Mouse (Mus musculus): ENCODE data around the gene Plaur.
"Not testable (repeated sequence)": the region's sequence is repeated elsewhere in the genome, so short reads cannot be mapped to it uniquely, and the experiment has no call there.

The Plaur gene

DNA sequence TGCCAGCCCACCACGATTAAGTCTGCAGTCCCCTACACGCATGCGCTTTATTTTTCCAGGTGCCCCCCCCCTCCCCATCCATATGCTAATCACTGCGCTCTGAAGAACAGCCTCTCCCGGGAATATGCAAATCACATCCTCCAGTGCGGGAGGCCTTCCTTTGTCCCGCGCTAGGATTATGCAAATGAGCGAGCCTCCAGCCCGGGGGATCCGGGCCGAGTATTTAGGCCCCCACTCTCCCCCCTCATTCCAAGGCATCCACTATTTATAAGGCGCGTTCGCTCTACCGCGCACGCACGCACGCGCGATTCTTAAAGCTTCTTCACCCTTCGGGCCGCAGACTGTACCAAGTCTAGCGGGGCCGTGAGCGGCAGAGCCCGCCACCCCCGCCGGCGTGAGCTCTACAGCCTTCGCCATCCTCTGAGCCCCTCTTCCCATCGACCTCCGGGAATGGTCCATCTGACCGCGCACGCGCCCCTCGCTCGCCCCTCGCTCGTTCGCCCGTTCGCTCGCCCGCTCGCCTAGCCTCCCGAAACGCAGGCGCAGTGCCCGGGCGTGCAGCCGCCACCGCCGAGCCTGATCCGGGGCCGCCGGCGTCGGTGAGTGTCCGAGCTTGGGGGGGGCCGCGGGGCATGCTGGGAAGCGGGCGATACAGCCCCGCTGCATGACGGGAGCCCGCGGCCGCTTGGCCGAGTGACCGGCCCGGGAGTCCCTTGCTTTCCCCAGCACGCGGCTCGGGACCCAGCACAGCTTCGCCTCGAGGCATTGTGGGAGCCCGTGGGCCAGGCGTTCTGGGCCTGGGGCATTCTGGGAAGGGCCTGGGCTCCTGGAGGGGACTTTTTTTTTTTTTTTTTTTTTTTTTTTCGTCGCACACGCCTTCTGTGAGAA is 44.8 kb downstream of the Plaur start, which contains the start of gene Zfp428:
Gene Zfp428, plus strand, starts transcription at position 169 of the 888 bp plus-strand sequence.
- DNase-seq (ENCODE audit: low read depth, low spot score): peak; percentile 92

DNA sequence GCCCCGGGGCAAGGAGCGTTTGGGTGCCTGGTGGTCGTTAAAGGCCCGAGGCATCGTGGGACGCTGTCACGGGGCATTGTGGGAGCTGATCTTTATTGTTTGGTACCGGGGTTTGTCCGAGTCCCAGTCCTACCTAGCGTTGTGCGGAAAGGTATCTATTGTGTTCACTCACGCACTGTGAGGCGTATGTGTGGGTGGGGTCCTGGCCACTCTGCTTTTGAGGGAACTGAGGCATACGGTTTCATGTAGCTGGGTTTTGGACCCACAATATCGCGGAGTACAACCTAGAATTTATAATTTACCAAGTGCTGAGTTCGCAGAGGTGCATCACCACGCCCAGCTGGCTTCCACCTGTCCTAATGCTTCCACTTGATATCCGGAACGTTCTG is 45.4 kb downstream of the Plaur start:
- no peak for DNase-seq (ENCODE audit: low read depth, low spot score)

DNA sequence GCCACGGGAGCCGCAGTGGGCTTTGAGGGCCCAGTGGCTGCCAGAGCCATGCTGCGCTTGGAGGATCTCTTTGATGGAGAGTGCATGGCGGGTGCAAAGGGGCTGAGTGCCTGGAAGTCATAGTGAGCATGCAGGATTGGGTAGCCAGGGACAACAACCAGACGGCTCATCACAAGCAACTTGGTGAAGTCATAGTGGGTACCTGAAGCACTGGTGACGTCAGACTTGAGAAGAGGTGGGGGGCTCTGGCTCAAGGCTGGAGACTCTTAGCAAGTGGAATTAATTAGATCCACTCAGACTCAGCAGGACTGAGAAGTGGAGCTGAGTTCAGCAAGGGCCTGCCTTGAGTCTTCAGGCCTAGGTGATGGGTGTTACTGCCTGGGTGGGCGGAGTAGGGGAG is 50.1 kb downstream of the Plaur start, which contains the start of gene AC161166.1:
Gene AC161166.1, minus strand, starts transcription at position 101 of the 400 bp plus-strand sequence.
- no peak for DNase-seq (ENCODE audit: low read depth, low spot score)

DNA sequence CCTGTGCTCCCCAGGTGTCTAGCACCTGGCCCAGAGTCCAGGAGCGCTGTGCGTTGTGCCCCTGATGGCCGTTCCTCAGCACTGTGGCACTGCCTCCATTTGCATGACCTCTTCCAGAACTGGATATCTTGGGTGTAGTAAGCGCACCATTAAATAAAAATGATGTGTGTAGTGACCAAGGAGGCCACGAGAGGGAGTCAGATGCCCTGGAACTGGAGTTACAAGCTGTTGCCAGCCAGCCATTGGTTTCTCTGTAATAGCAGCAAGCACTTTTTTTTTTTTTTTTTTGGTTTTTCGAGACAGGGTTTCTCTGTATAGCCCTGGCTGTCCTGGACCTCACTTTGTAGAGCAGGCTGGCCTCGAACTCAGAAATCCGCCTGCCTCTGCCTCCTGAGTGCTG is 54.0 kb downstream of the Plaur start:
- not testable (repeated sequence) for DNase-seq (ENCODE audit: low read depth, low spot score)

DNA sequence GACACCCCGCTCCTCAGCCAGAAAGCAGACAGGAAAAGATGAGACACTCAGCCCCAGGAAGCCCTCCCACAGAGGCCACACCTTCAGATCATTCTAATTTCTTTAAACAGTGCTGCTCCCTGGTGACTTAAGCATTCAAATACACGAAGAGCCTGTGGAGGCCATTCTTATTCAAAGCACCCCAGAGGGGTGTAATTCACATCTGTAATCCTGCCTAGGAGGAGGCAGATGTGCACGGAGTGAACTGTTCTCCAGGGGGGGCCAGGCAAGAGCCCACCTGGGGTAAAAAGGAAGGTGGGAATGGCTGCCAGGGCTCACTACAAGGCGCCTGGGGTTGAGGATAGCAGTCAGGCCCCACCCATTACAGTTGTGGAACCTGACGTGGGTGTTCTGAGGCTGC is 54.8 kb downstream of the Plaur start:
- DNase-seq (ENCODE audit: low read depth, low spot score): no peak

DNA sequence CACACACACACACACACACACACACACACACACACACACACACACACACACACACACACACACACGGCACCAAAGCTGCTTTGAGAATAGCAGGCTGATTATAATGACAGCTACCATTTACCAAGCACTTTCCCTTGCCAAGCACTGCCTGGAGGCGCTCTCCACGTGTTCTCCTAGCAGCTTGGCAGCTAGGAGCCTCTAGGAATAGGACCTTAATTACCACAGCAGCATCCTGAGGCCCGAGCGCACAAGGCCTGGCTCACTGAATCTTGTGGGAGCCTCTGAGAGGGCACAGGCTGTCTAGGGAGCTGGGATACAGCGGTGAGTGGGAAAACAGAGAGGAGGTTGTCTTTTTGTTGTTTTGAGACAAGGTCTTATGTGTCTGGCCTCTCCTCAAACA is 55.4 kb downstream of the Plaur start:
- no peak for DNase-seq (ENCODE audit: low read depth, low spot score)

DNA sequence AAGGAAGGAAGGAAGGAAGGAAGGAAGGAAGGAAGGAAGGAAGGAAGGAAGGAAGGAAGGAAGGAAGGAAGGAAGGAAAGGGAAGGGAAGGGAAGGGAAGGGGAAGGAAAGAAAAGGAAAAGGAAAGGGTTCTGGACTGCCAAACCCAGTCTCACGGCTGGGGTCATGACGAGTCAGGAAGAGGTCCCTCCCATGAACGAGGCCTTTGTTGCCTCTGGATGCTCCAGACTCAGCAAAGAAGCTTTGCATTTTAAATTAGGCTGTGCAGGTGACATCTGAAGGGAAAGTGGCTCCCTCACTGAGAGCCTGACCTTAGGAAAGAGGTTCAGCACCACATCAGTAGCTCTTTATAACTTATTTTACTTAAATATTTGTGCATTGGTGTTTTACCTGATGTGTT is 56.8 kb downstream of the Plaur start:
- DNase-seq (ENCODE audit: low read depth, low spot score): no peak

DNA sequence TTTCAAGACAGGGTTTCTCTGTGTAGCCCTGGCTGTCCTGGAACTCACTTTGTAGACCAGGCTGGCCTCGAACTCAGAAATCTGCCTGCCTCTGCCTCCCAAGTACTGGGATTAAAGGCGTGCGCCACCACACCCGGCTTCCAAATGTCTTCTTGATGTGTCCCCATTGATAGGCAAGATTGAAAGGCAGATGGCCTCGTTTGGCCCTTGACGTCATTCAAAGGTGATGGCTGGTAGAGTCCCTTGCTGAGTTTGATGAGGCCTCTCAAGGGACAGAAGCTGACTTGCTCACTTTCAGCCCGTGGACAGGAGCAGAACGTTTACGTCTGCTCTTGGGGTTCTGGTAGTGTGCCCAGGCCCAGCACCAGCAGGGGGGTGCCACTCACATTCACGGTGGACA is 57.8 kb downstream of the Plaur start:
- not testable (repeated sequence) for DNase-seq (ENCODE audit: low read depth, low spot score)

DNA sequence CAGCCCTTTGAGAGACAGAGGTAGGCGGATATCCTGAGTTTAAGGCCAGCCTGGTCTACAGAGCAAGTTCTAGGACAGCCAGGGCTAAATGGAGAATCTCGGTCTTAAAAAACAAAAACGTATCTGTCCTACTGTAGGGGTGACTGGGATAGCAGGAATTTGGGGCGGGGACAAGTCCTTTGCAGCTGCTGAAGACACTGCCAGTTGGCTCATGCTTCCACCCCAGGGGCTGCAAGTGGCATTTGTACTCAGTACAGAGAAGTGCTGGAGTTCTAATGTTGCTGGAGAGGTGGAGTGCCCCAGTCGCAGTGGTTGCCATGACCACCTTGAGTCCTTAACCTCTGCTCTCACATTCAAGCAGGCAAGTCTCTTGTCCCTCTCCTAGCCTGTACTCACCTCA is 60.5 kb downstream of the Plaur start:
- no peak for DNase-seq (ENCODE audit: low read depth, low spot score)

DNA sequence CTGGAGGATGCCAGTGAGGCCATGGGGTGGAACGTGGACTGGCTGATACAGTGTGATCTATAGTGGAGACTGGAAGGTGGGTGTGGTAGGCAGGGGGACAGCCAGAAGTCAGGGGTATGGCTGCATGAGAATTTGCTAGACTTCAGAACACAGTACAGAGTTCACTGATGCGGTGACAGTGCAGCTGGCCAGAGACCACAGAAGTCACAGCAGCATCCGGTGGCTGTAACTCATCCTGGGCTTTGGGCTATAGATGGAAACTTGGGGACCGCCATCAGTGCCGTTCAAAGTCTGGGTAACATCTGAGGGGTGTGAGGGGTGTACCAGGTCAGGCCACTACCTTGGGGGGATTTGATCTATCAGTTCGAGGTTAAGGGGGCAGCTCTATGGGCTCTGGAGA is 61.4 kb downstream of the Plaur start:
- DNase-seq (ENCODE audit: low read depth, low spot score): no peak

DNA sequence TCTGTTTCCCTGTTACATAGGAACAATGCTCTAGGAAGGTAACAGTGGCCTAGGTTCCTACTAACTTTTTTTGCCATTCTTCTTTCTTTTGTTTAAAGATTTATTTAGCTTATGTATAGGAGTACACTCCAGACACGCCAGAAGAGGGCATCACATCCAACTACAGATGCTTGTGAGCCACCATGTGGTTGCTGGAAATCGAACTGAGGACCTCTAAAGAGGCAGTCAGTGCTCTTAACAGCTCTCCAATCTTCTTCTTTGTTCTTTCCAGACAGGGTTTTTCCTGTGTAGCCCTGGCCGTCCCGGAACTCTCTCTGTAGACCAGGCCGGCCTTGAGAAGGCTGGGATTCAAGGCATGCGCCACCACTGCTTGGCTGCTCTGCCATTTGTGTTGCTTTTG is 62.7 kb downstream of the Plaur start:
- no peak for DNase-seq (ENCODE audit: low read depth, low spot score)

Data from mesoderm, embryonic 11.5 days (tissue).